Mouse (Mus musculus): ENCODE data around the gene Lrrc7.

DNA sequence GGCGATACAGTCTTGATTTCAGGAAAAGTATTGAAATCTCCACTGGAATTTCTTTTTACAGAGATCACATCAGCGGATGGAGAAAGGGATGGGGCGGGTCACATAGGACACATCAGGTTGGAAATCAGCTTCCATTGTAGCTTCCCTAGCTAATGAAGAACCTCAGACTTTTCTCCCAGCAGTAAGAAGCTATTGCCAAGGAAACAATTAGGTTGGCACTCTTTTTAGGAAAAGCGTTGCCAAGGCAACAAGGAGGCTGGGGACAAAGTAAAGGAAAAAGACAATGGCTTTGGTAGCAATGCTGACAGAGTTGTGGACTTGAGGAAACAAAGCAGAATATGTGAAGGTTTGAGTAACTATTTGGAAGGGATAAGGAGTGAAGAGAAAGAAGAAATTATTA, 393.6 kb downstream of the Lrrc7 start:
- no peak for TF ChIP-seq CTCF (IDR thresholded peaks at IDR 0.05; ENCODE audit: borderline replicate concordance, insufficient read depth, low read length)
- TF ChIP-seq POLR2A (IDR thresholded peaks at IDR 0.05; ENCODE audit: low read depth, low read length), result no peak
